Mouse (Mus musculus) left cerebral cortex, adult 18-20 months (tissue): ENCODE data around the gene Tnfrsf1b. TPM values are rescaled to one million over a fixed set of nuclear protein-coding genes. Genes with fewer than 3 reads are reported as not detected.
A peak's percentile ranks its signal among the peaks of the same experiment; 100 is the strongest.

Source experiments
- DNase-seq, 2 experiments: peaks; one replicate each; pipeline ENCODE4 v3.0.0; 2021 to 2022; ENCODE audit warnings: low spot score in 2 of 2, mixed read lengths in 1 of 2
- total RNA-seq, 2 experiments: library from RNA; stranded (reverse); gene quantifications; 2 replicates each; pipeline ENCODE4 v1.2.3; 2021

The Tnfrsf1b gene
- total RNA-seq, 2 experiments from 2014 or later = 2.8 to 3.0 TPM

- no peak for DNase-seq
Measured at GRCm38 (mm10) chr4:145220001-145220400, 26.7 kb downstream of the Tnfrsf1b start.

GRCm38 (mm10) chr4:145219240-145219985 is 27.3 kb downstream of the Tnfrsf1b start:
- DNase-seq = no peak

GRCm38 (mm10) chr4:145217837-145218236 is 28.8 kb downstream of the Tnfrsf1b start:
- DNase-seq = no peak

- no peak for DNase-seq
Measured at GRCm38 (mm10) chr4:145217046-145217445, 29.6 kb downstream of the Tnfrsf1b start.

GRCm38 (mm10) chr4:145215396-145215795 is 31.3 kb downstream of the Tnfrsf1b start:
- no peak for DNase-seq

- no peak for DNase-seq
Measured at GRCm38 (mm10) chr4:145214786-145215174, 31.9 kb downstream of the Tnfrsf1b start.

- peak; percentile 87 to 91 for DNase-seq
Measured at GRCm38 (mm10) chr4:145213999-145214785, 32.5 kb downstream of the Tnfrsf1b start.

GRCm38 (mm10) chr4:145211076-145211475 is 35.6 kb downstream of the Tnfrsf1b start:
- no peak for DNase-seq

GRCm38 (mm10) chr4:145210564-145210963 is 36.1 kb downstream of the Tnfrsf1b start:
- DNase-seq = no peak

GRCm38 (mm10) chr4:145209690-145210088 is 37.0 kb downstream of the Tnfrsf1b start:
- no peak for DNase-seq

GRCm38 (mm10) chr4:145209076-145209689 is 37.5 kb downstream of the Tnfrsf1b start:
- no peak for DNase-seq

- DNase-seq = peak in 1 of 2 experiments; percentile 36
Measured at GRCm38 (mm10) chr4:145207718-145208371, 38.8 kb downstream of the Tnfrsf1b start.

GRCm38 (mm10) chr4:145204779-145205178 is 41.9 kb downstream of the Tnfrsf1b start:
- DNase-seq = no peak

- no peak for DNase-seq
Measured at GRCm38 (mm10) chr4:145203305-145203704, 43.4 kb downstream of the Tnfrsf1b start.

- DNase-seq = no peak
Measured at GRCm38 (mm10) chr4:145201424-145201823, 45.2 kb downstream of the Tnfrsf1b start.

GRCm38 (mm10) chr4:145199982-145200699 is 46.5 kb downstream of the Tnfrsf1b start:
- DNase-seq = peak; percentile 20 to 43

- DNase-seq = no peak
Measured at GRCm38 (mm10) chr4:145196586-145196985, 50.1 kb downstream of the Tnfrsf1b start.

GRCm38 (mm10) chr4:145195172-145195571 is 51.5 kb downstream of the Tnfrsf1b start:
- DNase-seq = no peak

- DNase-seq = peak; percentile 90 to 94
Measured at GRCm38 (mm10) chr4:145194559-145195162, 52.0 kb downstream of the Tnfrsf1b start, which contains the start of gene Vps13d. Gene Vps13d, minus strand, starts transcription at chr4:145195005.

GRCm38 (mm10) chr4:145193991-145194511 is 52.6 kb downstream of the Tnfrsf1b start:
- DNase-seq = no peak
